Mouse (Mus musculus) liver, postnatal 0 days (tissue): ENCODE results near the gene Zfp618.

Source experiments
- CTCF ChIP-seq: sonication (generic); IDR thresholded peaks from 2 replicates; pipeline ENCODE4 v1.5.1; 2016; ENCODE audit warnings: antibody characterized with exemption, low read depth
- EP300 ChIP-seq: IDR thresholded peaks from 2 replicates; pipeline ENCODE4 v1.6.1; 2016; ENCODE audit warnings: antibody characterized with exemption, low read depth, mild to moderate bottlenecking

- no peak for TF ChIP-seq EP300
- peak; percentile 64 for TF ChIP-seq CTCF
Observed at GRCm38 (mm10) chr4:62944326-62944879, 21.0 kb upstream of the Zfp618 start.
